Mouse (Mus musculus) cerebellum, postnatal 14 days (tissue): ENCODE results near the gene Snd1.

Experiments used
- DNase-seq, 2 experiments: peaks; one replicate each; pipeline ENCODE4 v3.0.0; 2021; ENCODE audit warnings: mixed read lengths in 2 of 2

The Snd1 gene

DNA sequence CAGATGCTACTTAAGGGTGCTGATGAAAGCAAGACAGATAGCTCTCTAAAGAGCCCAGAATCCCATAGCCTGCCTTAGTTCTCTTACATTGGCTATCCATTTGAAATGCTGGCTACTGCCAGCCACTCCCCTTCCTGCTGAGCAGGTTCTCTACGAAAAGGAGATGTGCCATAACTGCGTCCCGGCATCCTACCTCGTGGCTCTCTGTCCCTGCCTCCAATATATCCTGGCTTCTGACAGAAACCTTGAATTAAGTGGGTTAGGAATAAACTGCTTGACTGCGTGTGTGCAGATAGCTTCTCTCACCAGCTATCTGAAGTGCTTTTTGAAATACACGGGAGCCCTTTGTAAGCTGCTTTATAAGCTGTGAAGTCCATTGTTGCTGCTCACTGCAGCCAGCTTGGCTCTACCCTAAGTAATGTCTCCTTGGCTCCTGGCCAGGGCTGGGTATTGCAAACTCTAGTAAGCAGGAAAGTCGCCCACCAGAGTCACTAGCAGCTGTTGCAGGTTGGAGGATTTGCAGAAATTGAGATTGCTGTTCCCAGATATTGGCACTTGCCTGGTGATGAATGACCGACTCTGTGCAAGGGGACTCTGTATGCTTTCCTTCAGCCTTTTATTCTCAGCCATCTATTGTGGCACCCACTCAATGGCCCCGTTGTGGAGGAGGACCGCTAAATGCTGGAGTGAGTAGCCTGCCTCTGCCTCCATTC is 281.5 kb downstream of the Snd1 start:
- DNase-seq: peak; percentile 74 to 84

DNA sequence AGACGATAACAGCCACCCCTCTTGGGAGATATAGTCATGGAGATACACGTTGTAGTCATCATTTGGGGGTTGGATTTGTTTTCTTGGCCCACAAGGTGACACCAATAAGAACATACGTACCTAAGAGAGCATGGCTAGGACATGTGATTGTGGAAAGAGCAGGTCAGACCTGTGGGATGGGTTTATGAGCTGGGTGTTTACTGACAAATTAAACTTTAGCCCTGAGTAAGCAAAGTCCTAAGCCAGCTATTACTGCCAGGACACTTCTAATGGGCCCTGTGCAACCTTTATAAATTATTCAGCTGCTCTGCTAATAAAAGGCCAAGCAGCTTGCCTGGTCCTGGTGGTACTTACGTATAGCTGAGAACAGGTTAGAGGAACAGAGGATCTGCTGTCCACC is 283.4 kb downstream of the Snd1 start:
- DNase-seq: no peak

DNA sequence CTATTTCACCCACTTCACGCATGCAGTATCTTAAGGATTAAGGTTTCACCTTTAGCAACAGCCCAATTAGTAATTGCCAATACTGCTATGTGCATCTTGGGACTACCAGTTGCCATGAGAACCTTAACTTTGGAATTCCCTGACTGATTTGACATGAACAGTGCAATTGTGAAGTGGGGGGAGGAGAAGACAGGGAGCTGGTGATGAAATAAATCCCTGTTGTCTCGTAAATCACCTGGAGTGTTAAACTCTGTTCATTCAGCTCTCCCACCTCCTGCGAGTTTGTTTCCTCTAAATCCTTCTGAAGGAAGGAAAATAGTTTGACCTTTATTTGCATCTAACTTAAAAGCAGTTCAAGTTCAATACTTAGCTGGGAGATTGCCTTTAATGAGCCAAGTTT is 286.8 kb downstream of the Snd1 start:
- DNase-seq: no peak

DNA sequence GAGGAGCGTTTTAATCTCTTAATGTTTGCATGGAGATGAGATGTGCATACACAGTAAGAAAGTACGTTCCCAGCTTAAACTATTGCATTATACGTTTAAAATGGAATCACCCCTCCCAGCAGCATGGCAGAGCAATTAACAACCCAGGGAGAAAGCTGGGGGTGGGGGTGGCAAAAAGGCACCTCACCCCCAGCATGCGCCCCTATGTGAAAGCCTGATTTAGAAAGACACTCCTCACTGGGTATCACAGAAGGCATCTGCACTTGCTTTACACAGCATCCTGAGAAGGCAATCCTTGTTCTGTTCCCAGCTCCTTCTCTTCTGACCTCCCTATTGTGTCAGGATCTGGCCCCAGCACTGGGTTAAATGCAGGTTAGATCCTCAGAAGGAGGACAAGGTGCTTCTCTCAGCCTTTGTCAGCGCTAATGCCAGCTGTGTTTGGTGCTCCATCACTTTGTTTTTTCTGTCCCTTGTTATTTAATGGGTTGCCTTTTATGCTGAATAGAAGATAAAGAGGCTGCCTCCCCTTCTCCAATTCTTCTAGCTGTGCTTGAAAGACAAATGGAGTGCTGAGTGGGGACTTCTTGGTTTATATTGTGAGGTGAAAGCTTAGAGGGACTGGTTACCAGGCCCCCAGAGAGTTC is 287.3 kb downstream of the Snd1 start:
- DNase-seq: no peak

DNA sequence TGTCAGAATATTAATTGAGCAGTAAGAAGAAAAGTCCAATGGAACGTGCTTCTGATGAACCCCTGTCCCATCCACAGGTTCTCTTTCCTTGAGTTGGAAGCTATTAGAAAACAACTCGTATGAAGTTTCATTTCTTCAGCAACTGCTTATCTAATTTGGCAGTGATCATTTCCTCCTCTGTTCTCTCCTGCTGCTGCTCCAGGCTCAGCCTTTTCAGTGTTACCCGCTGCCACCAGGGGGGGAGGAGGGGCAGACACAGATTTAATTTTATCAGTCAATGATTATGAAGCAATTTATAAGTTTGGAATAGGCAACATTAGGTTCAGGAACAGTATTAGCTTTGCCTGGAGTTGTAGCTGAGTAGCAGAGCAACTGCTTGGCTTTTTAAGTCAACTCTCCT is 291.7 kb downstream of the Snd1 start:
- no peak for DNase-seq

DNA sequence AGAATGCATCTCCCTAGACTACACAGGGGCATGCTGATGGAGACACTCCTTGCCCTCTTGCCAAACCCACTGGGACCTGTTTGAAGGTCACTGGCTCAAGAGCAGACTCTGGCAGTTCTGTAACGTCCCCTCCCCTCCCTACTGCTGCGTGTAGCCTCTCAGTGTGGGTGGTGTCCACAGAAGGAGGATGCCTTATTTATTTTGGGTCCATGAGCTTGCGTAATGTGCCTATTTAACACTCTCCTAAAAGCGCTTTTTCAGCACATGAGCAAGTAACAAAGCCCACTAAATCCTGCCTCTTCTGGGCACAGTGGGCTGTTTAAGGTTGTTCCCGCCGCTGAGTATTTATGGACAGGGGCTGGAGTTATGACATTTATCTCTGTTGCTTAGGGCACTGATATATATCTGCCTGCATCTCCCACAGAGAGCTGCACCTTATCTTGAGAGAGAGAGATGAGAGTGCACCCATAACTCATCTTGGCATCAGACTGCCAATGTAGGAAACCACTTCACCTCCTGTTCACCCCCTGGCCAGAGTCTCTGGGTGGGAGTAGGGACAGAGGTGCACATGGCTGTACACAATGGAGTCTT is 293.0 kb downstream of the Snd1 start:
- DNase-seq: no peak

DNA sequence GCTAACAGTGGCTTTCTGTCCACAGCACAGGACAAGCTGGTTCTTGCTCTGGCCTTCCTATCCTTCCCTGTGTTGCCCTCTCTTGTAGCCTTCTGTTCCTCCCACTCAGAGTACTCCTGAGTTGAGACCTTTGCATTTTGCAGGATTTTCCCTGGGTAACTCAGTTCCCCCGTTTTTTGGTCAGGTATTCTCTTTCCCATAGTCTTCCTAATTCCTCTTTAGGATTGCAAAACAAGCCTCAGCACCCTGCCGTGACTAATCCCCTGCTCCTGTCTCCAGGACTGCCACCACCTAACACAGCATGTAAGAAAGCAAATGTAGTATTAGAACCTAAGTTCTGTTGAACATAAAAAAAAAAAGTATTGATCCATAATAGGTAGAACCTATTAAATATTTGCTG is 296.4 kb downstream of the Snd1 start:
- no peak for DNase-seq

DNA sequence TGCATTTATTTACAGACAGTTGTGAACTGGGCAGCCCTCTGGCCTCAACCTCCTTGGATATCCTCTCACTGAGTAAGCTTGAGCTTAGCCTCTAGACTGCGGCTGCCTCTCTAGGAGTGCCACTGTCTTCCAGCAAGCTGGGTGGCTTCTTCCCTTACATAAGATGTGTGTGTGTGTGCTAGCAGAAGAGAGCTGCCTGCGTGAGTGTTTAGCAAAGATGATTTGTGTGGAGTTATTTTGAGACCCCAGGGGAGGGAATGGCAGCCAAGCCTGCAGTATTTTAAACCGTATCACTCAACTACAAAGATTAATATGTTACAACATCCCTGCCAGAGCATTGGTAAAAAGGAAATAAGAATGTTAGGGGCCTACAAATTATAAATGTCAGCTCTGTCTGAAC is 306.8 kb downstream of the Snd1 start:
- DNase-seq: no peak

DNA sequence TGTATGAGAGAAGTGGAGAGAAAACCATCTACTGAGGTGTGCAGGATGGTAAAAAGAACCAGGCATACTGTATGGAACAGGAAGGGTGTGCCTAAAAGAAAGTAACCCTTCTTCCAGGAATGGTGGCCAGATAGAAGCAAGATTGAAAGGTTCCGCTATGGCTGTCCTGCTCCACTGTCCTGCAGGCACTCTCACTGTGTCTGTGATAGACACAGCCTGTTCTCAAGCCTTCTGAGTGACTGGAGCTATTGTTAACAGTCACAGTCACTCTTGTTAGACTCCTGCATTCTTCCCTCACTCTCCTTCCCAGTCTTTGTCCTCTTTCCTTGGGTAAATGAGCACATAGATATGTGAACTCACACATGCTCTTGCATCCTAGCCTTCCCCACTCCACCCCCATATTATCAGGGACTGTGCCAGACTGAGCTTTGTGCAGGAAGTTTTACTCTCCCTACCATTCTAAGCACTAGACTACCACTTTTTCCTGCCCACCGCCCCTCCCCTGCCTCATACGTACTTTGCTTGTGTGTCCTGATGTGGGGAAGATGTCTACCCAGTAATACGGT is 308.2 kb downstream of the Snd1 start:
- DNase-seq: no peak

DNA sequence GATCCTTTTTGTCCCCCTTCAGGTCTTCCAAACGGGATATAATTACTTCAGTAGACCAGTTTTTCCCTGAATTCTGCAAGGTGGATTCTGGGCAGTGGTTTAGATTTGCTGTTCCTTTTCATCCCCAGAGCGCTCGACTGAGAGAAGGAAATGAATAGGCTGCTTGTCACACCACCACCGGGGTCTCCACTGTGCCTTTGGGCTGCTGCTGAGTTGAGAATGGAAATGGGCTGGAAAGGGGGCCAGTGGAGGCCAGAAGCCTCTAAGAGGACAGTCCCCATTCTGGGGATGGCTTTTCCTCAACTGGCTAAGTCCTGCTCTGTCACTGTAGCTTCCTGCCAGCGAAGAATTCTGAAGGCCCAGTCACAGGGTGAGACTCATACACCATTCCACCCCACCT is 309.0 kb downstream of the Snd1 start:
- no peak for DNase-seq

DNA sequence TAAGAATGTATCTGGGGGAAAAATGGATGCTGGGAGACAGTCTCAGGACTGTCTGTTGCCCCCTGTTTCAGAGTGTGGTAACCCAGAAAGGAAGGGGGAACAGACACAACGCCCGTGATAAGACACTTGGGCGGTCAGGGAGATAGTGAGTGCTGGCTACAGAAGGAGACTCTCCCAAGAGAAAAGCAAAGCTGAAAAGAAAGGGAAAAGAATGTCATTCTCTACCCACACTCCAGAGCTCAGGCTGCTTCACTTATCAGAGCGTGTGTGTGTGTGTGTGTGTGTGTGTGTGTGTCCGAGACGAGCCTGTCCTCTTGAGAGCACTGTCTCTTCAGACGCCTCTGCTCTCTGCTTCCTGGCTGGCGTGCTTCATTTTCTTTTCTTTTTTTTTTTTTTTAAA is 310.8 kb downstream of the Snd1 start:
- DNase-seq: no peak

DNA sequence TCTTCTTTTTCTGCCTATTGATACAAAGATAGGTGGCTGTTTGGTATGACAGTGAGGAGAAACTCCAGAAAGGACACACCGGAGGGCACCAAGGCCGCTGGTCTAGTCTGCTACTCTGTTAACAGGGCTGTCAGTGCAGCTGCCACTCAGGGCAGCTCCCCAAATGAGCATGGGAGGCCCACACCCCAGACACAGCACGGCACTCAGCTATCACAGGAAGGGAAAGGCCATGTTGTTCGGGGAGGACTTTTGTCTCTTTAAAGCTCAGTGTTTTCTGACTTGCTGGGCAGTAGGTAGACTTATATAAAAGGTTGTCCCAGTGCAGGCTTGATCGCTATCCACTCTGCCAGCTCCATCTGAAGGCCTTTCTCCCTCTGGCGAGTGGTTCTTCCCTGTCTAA is 312.2 kb downstream of the Snd1 start:
- peak in 1 of 2 experiments; percentile 42 for DNase-seq

DNA sequence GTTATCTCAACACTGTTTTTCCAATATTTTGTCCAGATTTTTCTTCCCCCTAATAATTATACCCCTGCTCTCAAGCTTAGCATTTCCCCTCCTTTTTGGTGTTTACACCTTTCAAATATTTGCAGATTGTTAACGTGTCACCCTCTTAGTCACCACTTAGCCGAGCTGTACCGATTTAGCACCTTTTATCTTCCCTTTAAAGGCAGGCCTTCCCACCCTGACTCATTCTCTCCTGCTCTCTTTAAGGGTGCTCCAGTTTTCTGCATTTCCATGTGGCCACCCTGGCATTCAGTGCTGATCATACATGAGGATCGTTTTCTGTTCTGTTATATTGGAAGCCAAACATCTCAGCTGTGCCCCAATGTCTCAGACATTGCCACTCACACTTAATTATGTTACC is 314.7 kb downstream of the Snd1 start:
- DNase-seq: no peak

DNA sequence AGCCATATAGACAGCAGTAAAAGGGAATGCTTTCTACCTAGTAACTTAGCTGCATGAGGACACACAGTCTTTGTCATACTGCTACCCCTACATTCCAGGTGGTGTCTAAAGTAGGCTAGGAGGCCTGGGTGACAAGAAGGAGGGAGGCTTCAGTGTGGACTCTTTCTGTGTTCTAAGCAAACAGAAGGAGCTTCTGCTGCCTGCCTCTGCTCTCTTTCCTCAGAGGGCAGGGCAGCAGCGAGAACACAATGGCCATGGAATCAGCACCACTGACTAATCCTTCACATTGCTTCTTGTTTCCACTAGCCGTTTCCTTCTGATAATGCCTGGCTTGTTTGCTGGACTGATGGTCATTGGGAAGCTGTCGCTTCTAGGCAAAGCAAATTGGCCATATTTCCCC is 316.2 kb downstream of the Snd1 start:
- DNase-seq: no peak

DNA sequence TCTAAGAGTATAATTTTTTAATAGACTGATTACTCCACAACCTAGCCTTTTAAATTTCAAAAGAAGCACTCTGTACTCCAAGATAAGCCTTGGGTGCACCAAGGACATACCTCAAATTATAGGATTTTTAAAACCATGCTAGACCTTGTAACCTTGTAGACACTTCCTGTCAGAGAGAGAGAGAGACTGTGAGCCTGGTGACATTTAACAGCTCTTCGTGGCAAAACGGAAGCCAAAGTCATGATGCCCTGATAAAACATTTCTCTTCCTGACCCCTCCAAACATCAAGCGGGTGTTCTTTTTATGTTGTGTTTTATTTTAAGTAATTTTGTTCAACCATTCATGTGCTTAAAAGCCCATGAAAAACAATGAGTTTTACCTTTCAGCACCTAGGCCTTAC is 316.9 kb downstream of the Snd1 start:
- DNase-seq: no peak

DNA sequence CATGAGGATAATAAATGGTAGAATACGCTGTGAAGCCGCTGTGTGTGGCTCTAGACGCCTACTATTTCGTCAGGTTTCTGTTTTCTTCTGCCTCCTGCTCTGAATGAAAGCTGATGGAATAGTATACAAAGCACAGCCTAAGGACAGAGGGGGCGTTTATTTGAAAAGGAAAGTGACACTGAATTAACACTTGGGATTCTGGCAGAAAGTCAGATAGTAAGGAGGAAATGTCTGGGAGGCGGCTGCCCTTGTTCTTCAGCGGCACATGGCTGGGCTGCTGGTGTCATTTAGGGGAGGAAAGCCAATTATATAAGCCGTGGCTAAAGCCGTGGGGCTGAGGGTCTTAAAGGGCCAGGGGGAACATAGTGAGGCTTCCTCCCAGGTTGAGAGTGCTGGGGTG is 320.4 kb downstream of the Snd1 start:
- DNase-seq: no peak

DNA sequence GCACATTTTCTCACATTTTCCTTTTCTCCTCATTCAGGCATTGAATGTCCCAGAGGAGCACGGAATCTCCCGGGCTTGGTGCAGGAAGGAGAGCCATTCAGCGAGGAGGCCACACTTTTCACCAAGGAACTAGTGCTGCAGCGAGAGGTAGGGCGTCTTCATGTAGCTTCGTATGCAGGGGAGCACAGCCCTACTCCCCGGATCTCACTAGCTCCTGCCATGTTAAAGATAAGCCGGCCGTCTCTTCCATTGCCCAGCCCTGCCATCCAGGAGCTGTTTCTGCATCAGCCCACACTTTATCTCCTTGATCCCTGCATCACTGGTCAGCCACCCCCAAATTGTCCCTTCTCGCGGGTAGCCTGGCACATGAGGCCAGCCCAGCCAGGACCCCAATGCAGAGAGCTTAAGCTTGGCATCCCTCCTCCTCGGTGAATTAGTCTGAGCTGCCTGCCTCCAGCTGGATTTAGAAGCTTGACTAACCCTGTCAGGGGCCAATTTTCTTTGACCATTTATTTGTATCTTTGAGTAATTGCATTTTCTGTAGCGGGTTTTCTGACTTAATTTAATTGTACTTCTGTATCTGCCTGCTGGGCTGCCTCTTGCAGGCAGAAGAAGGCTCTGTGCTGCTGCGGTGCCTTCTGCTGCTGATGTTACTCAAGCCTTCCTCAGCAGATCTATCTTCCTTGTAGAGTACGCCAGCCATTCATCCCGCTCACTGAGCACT is 321.0 kb downstream of the Snd1 start:
- DNase-seq: no peak

DNA sequence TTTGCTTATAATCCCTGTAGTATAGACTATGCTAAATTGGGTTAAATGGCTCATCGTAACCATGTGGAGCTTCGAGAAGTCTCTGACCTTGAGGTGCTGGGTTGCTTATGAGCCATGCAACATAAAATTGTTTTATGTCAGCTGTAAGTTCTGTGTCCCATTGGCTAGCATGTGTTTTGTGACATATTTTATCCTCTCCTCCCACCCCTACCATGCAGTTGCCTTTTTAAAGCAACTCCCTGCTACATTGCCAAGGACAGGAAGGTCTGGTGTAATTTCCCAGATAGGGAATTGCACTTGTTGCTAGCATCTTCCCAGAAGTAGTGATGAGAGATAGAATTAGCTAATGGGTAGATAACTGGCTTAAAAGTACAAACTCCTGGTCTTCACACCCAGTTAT is 324.9 kb downstream of the Snd1 start:
- DNase-seq: no peak

DNA sequence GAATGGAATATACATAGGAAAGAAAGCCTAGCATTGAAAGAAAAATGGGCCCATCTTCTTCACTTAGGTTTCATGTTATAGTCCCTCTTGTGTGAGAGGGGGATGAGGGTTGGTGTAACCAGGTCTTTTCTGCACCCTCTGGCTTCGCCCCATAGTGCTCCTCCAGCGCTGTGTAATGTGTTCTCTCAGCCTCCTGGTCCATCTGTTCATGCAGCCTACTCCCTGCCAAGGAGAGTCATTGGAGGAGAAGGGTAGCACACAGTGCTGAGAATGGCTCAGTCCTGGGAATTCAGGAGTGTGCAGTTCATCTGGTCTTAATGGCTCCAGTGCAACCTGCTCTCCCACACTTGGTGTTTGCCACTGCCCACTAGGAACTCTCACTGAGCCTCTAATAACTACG is 326.0 kb downstream of the Snd1 start:
- DNase-seq: peak; percentile 71 to 85

DNA sequence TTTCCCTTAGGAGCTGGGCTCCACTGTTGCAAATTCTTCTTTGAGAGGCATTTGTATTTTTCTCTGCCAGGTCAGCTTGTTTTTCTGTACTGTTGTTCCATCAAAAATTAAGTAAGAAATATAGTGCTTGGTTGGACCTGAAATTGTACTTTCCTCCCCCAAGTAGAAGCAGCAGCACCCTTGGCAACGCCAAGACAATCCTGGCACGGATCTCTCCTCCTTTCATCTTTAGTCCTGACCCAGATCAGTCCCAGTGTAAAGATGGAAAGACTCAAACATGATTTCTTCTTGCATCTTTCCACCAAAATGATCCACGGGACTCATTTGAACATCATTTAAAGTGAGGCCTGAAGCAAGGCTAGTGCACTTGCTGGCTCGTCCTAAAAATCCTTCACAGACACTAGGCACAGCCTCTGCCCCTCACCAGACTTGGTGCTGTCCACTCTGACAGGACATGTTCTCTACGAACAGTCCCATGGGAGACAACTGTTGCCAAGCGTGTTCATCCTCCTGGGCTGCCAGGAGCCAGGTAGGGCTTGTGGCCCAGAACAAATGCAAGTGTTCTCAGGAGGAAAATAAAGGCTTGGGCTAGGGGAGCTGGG is 328.8 kb downstream of the Snd1 start:
- DNase-seq: peak; percentile 74 to 77

DNA sequence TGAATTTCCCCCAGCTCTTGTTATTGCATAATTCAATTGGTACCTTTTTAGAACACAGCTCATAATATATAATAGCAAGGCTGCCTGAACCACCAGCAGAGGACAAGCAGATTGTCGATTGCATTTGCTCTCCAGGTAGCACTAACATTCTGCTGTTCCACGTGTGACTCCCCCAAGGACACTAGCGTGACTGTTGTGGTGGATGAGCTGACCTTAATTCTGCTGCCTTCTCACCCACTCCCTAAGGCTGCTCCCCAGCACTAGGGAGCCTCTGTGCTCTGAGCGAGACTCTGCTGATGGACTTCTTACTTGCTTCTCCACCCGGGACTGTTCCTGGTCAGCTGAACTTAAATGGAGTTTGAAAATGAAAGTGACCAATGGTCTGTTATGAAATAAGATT is 329.8 kb downstream of the Snd1 start:
- no peak for DNase-seq

DNA sequence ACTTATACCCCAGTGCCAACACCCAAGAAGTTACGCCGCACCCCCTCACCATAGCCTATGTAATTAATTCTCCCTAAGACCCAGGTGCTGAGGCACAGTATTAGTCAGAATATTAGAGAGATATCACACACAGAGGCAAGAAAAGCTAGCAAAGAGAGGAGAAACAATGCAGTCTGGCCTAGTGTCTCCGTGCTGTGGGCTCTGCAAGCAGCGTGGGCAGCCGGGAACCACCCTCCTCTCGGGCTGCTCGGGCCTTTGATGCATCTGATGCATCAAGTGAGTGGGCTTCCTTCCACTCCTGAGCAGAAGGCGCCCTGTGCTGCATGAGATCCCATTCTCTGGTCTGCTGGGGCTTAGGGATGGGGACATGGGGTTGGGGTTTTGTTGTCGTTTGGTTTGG is 338.1 kb downstream of the Snd1 start:
- DNase-seq: no peak

DNA sequence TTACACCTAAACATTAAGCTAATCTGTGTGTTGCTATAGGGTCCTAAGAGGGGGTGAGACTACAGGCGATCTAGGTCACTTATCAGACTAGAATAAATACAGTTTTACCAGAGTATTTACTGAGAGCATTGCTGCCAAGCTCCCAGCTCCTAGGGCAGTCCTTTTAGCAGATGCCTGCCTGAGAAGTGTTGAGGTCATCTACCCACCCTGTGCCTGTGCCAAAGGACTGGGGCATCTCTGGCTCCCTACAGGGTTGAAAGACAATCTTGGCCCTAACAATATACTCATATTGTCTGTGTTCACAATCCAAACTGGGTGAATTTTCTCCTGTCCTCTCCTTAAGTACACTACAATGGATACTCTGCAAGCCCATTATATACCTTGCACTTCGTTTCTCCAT is 340.0 kb downstream of the Snd1 start:
- peak in 1 of 2 experiments; percentile 51 for DNase-seq
